Mouse (Mus musculus): ENCODE measurements at regions not wholly inside any gene's neighbourhood (a gene's known extent, or its start where the extent isn't known, plus 50 kb on each side); places are given as distances from the start of the nearest gene placed in this dataset.

GRCm38 (mm10) chr10:51153484-51153985, 259.0 kb downstream of the Sim1 start:
- TF ChIP-seq ELF1 (IDR thresholded peaks at IDR 0.05; ENCODE audit: low read depth, low read length) (no peak), MXI1 (IDR thresholded peaks at IDR 0.05; ENCODE audit: low read depth, low read length) (no peak)
